Mouse (Mus musculus) embryonic facial prominence, embryonic 11.5 days (tissue): ENCODE results near the gene Hnrnpa3. TPM values are rescaled to one million over a fixed set of nuclear protein-coding genes. Genes with fewer than 3 reads are reported as not detected.
"Not testable (repeated sequence)": the region's sequence is repeated elsewhere in the genome, so short reads cannot be mapped to it uniquely, and the experiment has no call there.

Experiments used
- ATAC-seq: fragments of 200-750 bp; cut with Nextera tagmentation; replicated peaks from 2 replicates; pipeline ENCODE4 v1.8.0; 2017; ENCODE audit warnings: low read depth; ENCODE audit not compliant: insufficient number of reproducible peaks, low FRiP score, low TSS enrichment
- DNase-seq: peaks from one replicate; pipeline ENCODE4 v3.0.0-alpha.2; 2015; ENCODE audit warnings: low spot score
- H3K27ac ChIP-seq: fragments of 300-500 bp; sonication (generic); replicated peaks from 2 replicates; pipeline ENCODE4 v1.5.1; 2014; ENCODE audit warnings: mild to moderate bottlenecking, low read depth, low read length, control low read depth
- H3K27me3 ChIP-seq: fragments of 300-500 bp; sonication (generic); 2 replicates; pipeline ENCODE4 v1.6.1; 2014; ENCODE audit warnings: mild to moderate bottlenecking, low read length, moderate library complexity, mixed read lengths; ENCODE audit not compliant: control insufficient read depth, insufficient read depth
- H3K36me3 ChIP-seq: fragments of 300-500 bp; sonication (generic); replicated peaks from 2 replicates; pipeline ENCODE4 v1.6.1; 2014; ENCODE audit warnings: low read depth, mild to moderate bottlenecking, low read length, moderate library complexity, mixed read lengths; ENCODE audit not compliant: control insufficient read depth, insufficient read depth
- H3K4me1 ChIP-seq: fragments of 300-500 bp; sonication (generic); 2 replicates; pipeline ENCODE4 v1.6.1; 2014; ENCODE audit warnings: low read length, mixed read lengths; ENCODE audit not compliant: control insufficient read depth, insufficient read depth
- H3K4me2 ChIP-seq: fragments of 300-500 bp; sonication (generic); 2 replicates; pipeline ENCODE4 v1.6.1; 2014; ENCODE audit warnings: low read depth, mild to moderate bottlenecking, control low read depth, low read length, moderate library complexity
- H3K4me3 ChIP-seq: fragments of 300-500 bp; sonication (generic); 2 replicates; pipeline ENCODE4 v1.5.1; 2014; ENCODE audit warnings: low read depth, low read length, control low read depth
- H3K9ac ChIP-seq: fragments of 300-500 bp; sonication (generic); replicated peaks from 2 replicates; pipeline ENCODE4 v1.6.1; 2014; ENCODE audit warnings: mild to moderate bottlenecking, control low read depth, low read length
- H3K9me3 ChIP-seq: fragments of 300-500 bp; sonication (generic); replicated peaks from 2 replicates; pipeline ENCODE4 v1.6.1; 2016; ENCODE audit warnings: mild to moderate bottlenecking, low read length, inconsistent platforms, mixed read lengths; ENCODE audit not compliant: control insufficient read depth
- WGBS: fragments of 180-500 bp; shearing (Covaris S2); extraction: QIAGEN DNeasy Blood & Tissue Kit; methylation state at CpG from one replicate; pipeline ENCODE4 v1.1.7; 2014; 5-methylcytosine and 5-hydroxymethylcytosine counted together
- polyA plus RNA-seq: library from polyadenylated mRNA; unstranded; fragments of >200 nt; fragmentation: Nextera tagmentation; extraction: Ambion mirVana; gene quantifications from 2 replicates; pipeline ENCODE4 v1.2.1, GENCODE M21; 2014

The Hnrnpa3 gene
- polyA plus RNA-seq, 1 experiment from 2014 or later: 356 TPM

- no peak for ATAC-seq
- no peaks in the 10 kb centered on the region for H3K36me3 ChIP-seq
- no peak overlapping the region for H3K27ac ChIP-seq
- 87% methylated on average over 10 of the region's 10 CpGs for WGBS
- DNase-seq: no peak
- H3K27me3 ChIP-seq: no peaks in the 10 kb centered on the region
- no peaks in the 10 kb centered on the region for H3K4me1 ChIP-seq
- no peak overlapping the region for H3K9ac ChIP-seq
- no peak overlapping the region for H3K4me3 ChIP-seq
- no peaks in the 10 kb centered on the region for H3K9me3 ChIP-seq
- no peak overlapping the region for H3K4me2 ChIP-seq
Observed at GRCm38 (mm10) chr2:75687040-75687749, 28.1 kb downstream of the Hnrnpa3 start.

- Histone ChIP-seq H3K36me3 (no peaks in the 10 kb centered on the region), H3K27me3 (no peaks in the 10 kb centered on the region), H3K9ac (no peak overlapping the region), H3K4me1 (no peaks in the 10 kb centered on the region), H3K4me2 (no peak overlapping the region), H3K27ac (no peak overlapping the region), H3K9me3 (no peaks in the 10 kb centered on the region), H3K4me3 (no peak overlapping the region)
- 76% methylated on average over 1 of the region's 1 CpGs for WGBS
- DNase-seq: no peak
- no peak for ATAC-seq
Observed at GRCm38 (mm10) chr2:75688901-75689300, 29.8 kb downstream of the Hnrnpa3 start.

- H3K27me3 ChIP-seq: no peaks in the 10 kb centered on the region
- 79% methylated on average over 10 of the region's 10 CpGs for WGBS
- no peak overlapping the region for H3K9ac ChIP-seq
- no peak overlapping the region for H3K4me2 ChIP-seq
- H3K36me3 ChIP-seq: no peaks in the 10 kb centered on the region
- H3K9me3 ChIP-seq: no peaks in the 10 kb centered on the region
- ATAC-seq (no peak), DNase-seq (no peak)
- H3K27ac ChIP-seq: no peak overlapping the region
- no peaks in the 10 kb centered on the region for H3K4me1 ChIP-seq
- no peak overlapping the region for H3K4me3 ChIP-seq
Observed at GRCm38 (mm10) chr2:75689482-75690158, 30.6 kb downstream of the Hnrnpa3 start.

- H3K36me3 ChIP-seq: no peaks in the 10 kb centered on the region
- no peaks in the 10 kb centered on the region for H3K4me1 ChIP-seq
- ATAC-seq (no peak), DNase-seq (no peak)
- no peak overlapping the region for H3K9ac ChIP-seq
- 90% methylated on average over 4 of the region's 4 CpGs for WGBS
- no peaks in the 10 kb centered on the region for H3K27me3 ChIP-seq
- no peak overlapping the region for H3K27ac ChIP-seq
- no peaks in the 10 kb centered on the region for H3K9me3 ChIP-seq
- no peak overlapping the region for H3K4me3 ChIP-seq
- H3K4me2 ChIP-seq: no peak overlapping the region
Observed at GRCm38 (mm10) chr2:75690656-75691055, 31.6 kb downstream of the Hnrnpa3 start.

GRCm38 (mm10) chr2:75691316-75691715 is 32.3 kb downstream of the Hnrnpa3 start:
- Histone ChIP-seq H3K4me2 (no peak overlapping the region), H3K9ac (no peak overlapping the region), H3K4me1 (no peaks in the 10 kb centered on the region), H3K27ac (no peak overlapping the region), H3K4me3 (no peak overlapping the region), H3K27me3 (no peaks in the 10 kb centered on the region), H3K9me3 (no peaks in the 10 kb centered on the region), H3K36me3 (no peaks in the 10 kb centered on the region)
- no peak for ATAC-seq
- DNase-seq: no peak
- WGBS: 81% methylated on average over 8 of the region's 8 CpGs

- DNase-seq (no peak), ATAC-seq (no peak)
- 93% methylated on average over 6 of the region's 6 CpGs for WGBS
- Histone ChIP-seq H3K4me2 (no peak overlapping the region), H3K4me3 (no peak overlapping the region), H3K9me3 (no peaks in the 10 kb centered on the region), H3K36me3 (no peaks in the 10 kb centered on the region), H3K4me1 (no peaks in the 10 kb centered on the region), H3K9ac (no peak overlapping the region), H3K27ac (no peak overlapping the region), H3K27me3 (no peaks in the 10 kb centered on the region)
Observed at GRCm38 (mm10) chr2:75692369-75692768, 33.3 kb downstream of the Hnrnpa3 start.

- 90% methylated on average over 3 of the region's 3 CpGs for WGBS
- H3K27me3 ChIP-seq, H3K9ac ChIP-seq, H3K4me2 ChIP-seq, H3K4me1 ChIP-seq, H3K9me3 ChIP-seq, H3K27ac ChIP-seq, H3K4me3 ChIP-seq, ATAC-seq, DNase-seq, H3K36me3 ChIP-seq: not testable (repeated sequence)
Observed at GRCm38 (mm10) chr2:75694926-75695325, 35.9 kb downstream of the Hnrnpa3 start.

GRCm38 (mm10) chr2:75695676-75696350 is 36.8 kb downstream of the Hnrnpa3 start:
- 68% methylated on average over 9 of the region's 9 CpGs for WGBS
- H3K36me3 ChIP-seq: no peaks in the 10 kb centered on the region
- H3K4me3 ChIP-seq: no peak overlapping the region
- no peak overlapping the region for H3K4me2 ChIP-seq
- H3K27me3 ChIP-seq: no peaks in the 10 kb centered on the region
- DNase-seq (no peak), ATAC-seq (no peak)
- no peak overlapping the region for H3K27ac ChIP-seq
- no peaks in the 10 kb centered on the region for H3K4me1 ChIP-seq
- no peak overlapping the region for H3K9ac ChIP-seq
- no peaks in the 10 kb centered on the region for H3K9me3 ChIP-seq
